Mouse (Mus musculus): Measurements from ENCODE around the gene Gm21761. TPM values are rescaled to one million over a fixed set of nuclear protein-coding genes. Genes with fewer than 3 reads are reported as not detected.
"Not testable (repeated sequence)": the region's sequence is repeated elsewhere in the genome, so short reads cannot be mapped to it uniquely, and the experiment has no call there.

The Gm21761 gene
- not detected in 2 replicates for polyA plus RNA-seq (2015; fragmentation: Nextera tagmentation; extraction: Ambion mirVana)

GRCm38 (mm10) chr13:119929172-119929571 is at the start of gene Gm21761:
Gm21761 (minus strand) TSS chr13:119929272.
- ATAC-seq (ENCODE audit: insufficient number of reproducible peaks, insufficient read depth, low FRiP score, low TSS enrichment, low read depth); H3K4me1 ChIP-seq; H3K36me3 ChIP-seq; H3K9ac ChIP-seq; H3K27me3 ChIP-seq; H3K4me2 ChIP-seq; H3K4me3 ChIP-seq; H3K9me3 ChIP-seq; H3K27ac ChIP-seq: not testable (repeated sequence)
- WGBS, result 100% methylated on average over 1 of the region's 5 CpGs

- H3K9me3 ChIP-seq; ATAC-seq (ENCODE audit: insufficient number of reproducible peaks, insufficient read depth, low FRiP score, low TSS enrichment, low read depth): not testable (repeated sequence)
Observed at GRCm38 (mm10) chr13:119969163-119969562, 40.1 kb upstream of the Gm21761 start.

GRCm38 (mm10) chr13:119968193-119968592 is 39.1 kb upstream of the Gm21761 start:
- not testable (repeated sequence) for ATAC-seq (ENCODE audit: insufficient number of reproducible peaks, insufficient read depth, low FRiP score, low TSS enrichment, low read depth); H3K27ac ChIP-seq; H3K27me3 ChIP-seq; H3K9me3 ChIP-seq; H3K36me3 ChIP-seq; H3K4me3 ChIP-seq; H3K9ac ChIP-seq; H3K4me2 ChIP-seq; H3K4me1 ChIP-seq
- no CpG with 5 or more reads among the region's 14 CpGs for WGBS

More at GRCm38 (mm10) chr13:119969163-119969562, 40.1 kb upstream of the Gm21761 start:
- H3K9ac ChIP-seq, H3K36me3 ChIP-seq, H3K4me1 ChIP-seq, H3K4me2 ChIP-seq, H3K4me3 ChIP-seq, H3K27me3 ChIP-seq, H3K27ac ChIP-seq: not testable (repeated sequence)
- WGBS, result no CpG with 5 or more reads among the region's 13 CpGs

GRCm38 (mm10) chr13:119965968-119966367 is 36.9 kb upstream of the Gm21761 start:
- peak overlapping the region; percentile 17 for H3K4me3 ChIP-seq
- peak overlapping the region; percentile 35 for H3K4me2 ChIP-seq
- WGBS, result under 1% methylated on average over 22 of the region's 22 CpGs

GRCm38 (mm10) chr13:119965302-119965952 is 36.4 kb upstream of the Gm21761 start:
- H3K4me3 ChIP-seq, H3K36me3 ChIP-seq, H3K4me1 ChIP-seq, H3K27me3 ChIP-seq, H3K27ac ChIP-seq, H3K9me3 ChIP-seq, H3K9ac ChIP-seq: not testable (repeated sequence)
- WGBS, result under 1% methylated on average over 18 of the region's 34 CpGs
- ATAC-seq (ENCODE audit: insufficient number of reproducible peaks, insufficient read depth, low FRiP score, low TSS enrichment, low read depth), result peak; percentile 46; the same call in 1 of the 2 replicates
- H3K4me2 ChIP-seq, result peak overlapping the region; percentile 35

More at GRCm38 (mm10) chr13:119965968-119966367, 36.9 kb upstream of the Gm21761 start:
- not testable (repeated sequence) for H3K36me3 ChIP-seq; H3K27ac ChIP-seq; H3K4me1 ChIP-seq; ATAC-seq (ENCODE audit: insufficient number of reproducible peaks, insufficient read depth, low FRiP score, low TSS enrichment, low read depth); H3K27me3 ChIP-seq; H3K9me3 ChIP-seq; H3K9ac ChIP-seq

GRCm38 (mm10) chr13:119962856-119963255 is 33.8 kb upstream of the Gm21761 start:
- not testable (repeated sequence) for H3K27me3 ChIP-seq; H3K4me2 ChIP-seq; H3K27ac ChIP-seq; H3K4me3 ChIP-seq; ATAC-seq (ENCODE audit: insufficient number of reproducible peaks, insufficient read depth, low FRiP score, low TSS enrichment, low read depth); H3K36me3 ChIP-seq; H3K9ac ChIP-seq; H3K9me3 ChIP-seq; H3K4me1 ChIP-seq
- WGBS, result no CpG with 5 or more reads among the region's 5 CpGs

- not testable (repeated sequence) for H3K9me3 ChIP-seq; H3K4me3 ChIP-seq; H3K27me3 ChIP-seq; ATAC-seq (ENCODE audit: insufficient number of reproducible peaks, insufficient read depth, low FRiP score, low TSS enrichment, low read depth); H3K27ac ChIP-seq; H3K4me2 ChIP-seq; H3K9ac ChIP-seq; H3K36me3 ChIP-seq; H3K4me1 ChIP-seq
- WGBS, result no CpG with 5 or more reads among the region's 5 CpGs
Observed at GRCm38 (mm10) chr13:119955567-119955966, 26.5 kb upstream of the Gm21761 start.

- H3K9me3 ChIP-seq; H3K9ac ChIP-seq; H3K27ac ChIP-seq; H3K4me3 ChIP-seq; ATAC-seq (ENCODE audit: insufficient number of reproducible peaks, insufficient read depth, low FRiP score, low TSS enrichment, low read depth); H3K4me2 ChIP-seq; H3K27me3 ChIP-seq; H3K4me1 ChIP-seq; H3K36me3 ChIP-seq: not testable (repeated sequence)
- 67% methylated on average over 2 of the region's 2 CpGs for WGBS
Observed at GRCm38 (mm10) chr13:119955089-119955488, 26.0 kb upstream of the Gm21761 start.

GRCm38 (mm10) chr13:119950706-119951105 is 21.6 kb upstream of the Gm21761 start, which contains the start of gene B020031M17Rik:
B020031M17Rik (minus strand) TSS chr13:119950806.
- H3K9ac ChIP-seq; H3K4me1 ChIP-seq; H3K27ac ChIP-seq; H3K27me3 ChIP-seq; H3K4me3 ChIP-seq; ATAC-seq (ENCODE audit: insufficient number of reproducible peaks, insufficient read depth, low FRiP score, low TSS enrichment, low read depth); H3K9me3 ChIP-seq; H3K4me2 ChIP-seq; H3K36me3 ChIP-seq: not testable (repeated sequence)
- WGBS, result 73% methylated on average over 4 of the region's 6 CpGs

- not testable (repeated sequence) for H3K36me3 ChIP-seq; H3K9ac ChIP-seq; H3K4me3 ChIP-seq; H3K27me3 ChIP-seq; H3K9me3 ChIP-seq; H3K4me2 ChIP-seq; H3K27ac ChIP-seq; ATAC-seq (ENCODE audit: insufficient number of reproducible peaks, insufficient read depth, low FRiP score, low TSS enrichment, low read depth); H3K4me1 ChIP-seq
- 79% methylated on average over 3 of the region's 3 CpGs for WGBS
Observed at GRCm38 (mm10) chr13:119924597-119925340, 4.3 kb downstream of the Gm21761 start.

- H3K27ac ChIP-seq; H3K9me3 ChIP-seq; H3K36me3 ChIP-seq; H3K27me3 ChIP-seq; H3K4me3 ChIP-seq; H3K9ac ChIP-seq; ATAC-seq (ENCODE audit: insufficient number of reproducible peaks, insufficient read depth, low FRiP score, low TSS enrichment, low read depth); H3K4me2 ChIP-seq; H3K4me1 ChIP-seq: not testable (repeated sequence)
- 82% methylated on average over 4 of the region's 5 CpGs for WGBS
Observed at GRCm38 (mm10) chr13:119916966-119917722, 11.9 kb downstream of the Gm21761 start.
